Mouse (Mus musculus): ENCODE data around the gene Syt9.
A peak's percentile ranks its signal among the peaks of the same experiment; 100 is the strongest.

GRCm38 (mm10) chr7:107339560-107340057 is 30.9 kb upstream of the Syt9 start:
- peak; percentile 98 for TF ChIP-seq EP300 (IDR thresholded peaks at IDR 0.05; ENCODE audit: insufficient read depth, low read depth, low read length)
- no peak for TF ChIP-seq POLR2A (IDR thresholded peaks at IDR 0.05; ENCODE audit: insufficient read depth, low read length)

All from ES-Bruce4 (cell line).